Mouse (Mus musculus): ENCODE results near the gene Elf1. TPM values are rescaled to one million over a fixed set of nuclear protein-coding genes. Genes with fewer than 3 reads are reported as not detected.

The Elf1 gene
- polyA plus RNA-seq, 1 experiment: 22.5 TPM

DNA sequence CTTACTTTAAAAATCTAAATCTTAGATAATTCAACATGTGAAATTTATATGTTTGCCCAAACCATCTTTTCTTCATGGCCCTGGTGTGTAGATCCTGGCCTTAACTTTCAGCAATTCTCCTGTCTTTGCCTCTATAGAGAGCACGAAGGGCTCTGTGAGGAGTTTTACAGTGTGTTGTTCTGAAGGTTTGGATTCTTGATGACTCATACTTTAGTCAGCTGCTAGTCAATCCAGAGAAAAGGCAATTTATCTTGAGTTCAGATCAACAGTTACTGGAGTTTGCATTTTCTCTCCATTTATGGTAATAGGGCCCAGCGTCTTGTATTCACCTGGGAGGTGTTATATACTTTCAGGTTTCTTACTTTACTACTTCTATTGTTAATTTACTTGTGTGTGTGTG lies 70.9 kb downstream of the Elf1 start:
- TF ChIP-seq CTCF (IDR thresholded peaks at IDR 0.05; ENCODE audit: extremely low read depth, insufficient read depth, insufficient read length, insufficient replicate concordance) (no peak), POLR2A (IDR thresholded peaks at IDR 0.05; ENCODE audit: low read depth, low read length) (no peak)
- peaks cover 3% of the 10 kb centered on the region for H3K36me3 ChIP-seq (ENCODE audit: control insufficient read depth, insufficient read depth, low read length)
- peaks cover 12% of the 10 kb centered on the region for H3K4me1 ChIP-seq (ENCODE audit: control insufficient read depth, insufficient read depth, insufficient read length)

DNA sequence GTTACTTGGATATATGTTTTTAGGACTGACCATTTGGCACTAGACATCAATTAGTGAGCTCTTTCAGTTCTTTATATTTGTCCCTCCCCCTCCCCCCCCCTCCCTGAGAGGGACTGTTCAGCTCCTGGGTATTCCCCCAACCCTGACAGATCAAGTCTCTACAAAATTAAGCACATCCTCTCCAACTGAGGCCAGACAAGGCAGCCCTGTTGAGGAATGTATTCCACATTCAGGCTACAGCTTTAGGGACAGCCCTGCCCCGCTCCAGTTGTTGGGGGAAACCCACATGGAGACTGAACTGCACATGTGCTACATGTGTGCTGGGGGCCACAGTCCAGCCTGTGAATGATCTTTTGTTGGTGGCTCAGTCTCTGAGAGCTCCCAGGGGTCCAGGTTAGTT lies 71.9 kb downstream of the Elf1 start:
- no peak for DNase-seq (ENCODE audit: low read depth in 1 of 2, low spot score in 2 of 2)
- no peak for TF ChIP-seq POLR2A (IDR thresholded peaks at IDR 0.05; ENCODE audit: low read depth, low read length)
- no peak for TF ChIP-seq CTCF (IDR thresholded peaks at IDR 0.05; ENCODE audit: extremely low read depth, insufficient read depth, insufficient read length, insufficient replicate concordance)
- peaks cover 5% of the 10 kb centered on the region for H3K36me3 ChIP-seq (ENCODE audit: control insufficient read depth, insufficient read depth, low read length)
- H3K4me1 ChIP-seq (ENCODE audit: control insufficient read depth, insufficient read depth, insufficient read length): peaks cover 18% of the 10 kb centered on the region
- no peak overlapping the region for H3K4me3 ChIP-seq (ENCODE audit: extremely low read depth, insufficient read depth, insufficient read length)
- 89% methylated on average over 1 of the region's 1 CpGs for WGBS
- H3K27me3 ChIP-seq (ENCODE audit: control insufficient read depth, insufficient read depth, low read length): no peaks in the 10 kb centered on the region
- H3K27ac ChIP-seq (ENCODE audit: insufficient read depth, low read length): no peak overlapping the region

More for the DNA sequence above, 70.9 kb downstream of the Elf1 start:
- 63% methylated on average over 2 of the region's 2 CpGs for WGBS
- no peak overlapping the region for H3K4me3 ChIP-seq (ENCODE audit: extremely low read depth, insufficient read depth, insufficient read length)
- DNase-seq (ENCODE audit: low read depth in 1 of 2, low spot score in 2 of 2): no peak
- no peak overlapping the region for H3K27ac ChIP-seq (ENCODE audit: insufficient read depth, low read length)
- no peaks in the 10 kb centered on the region for H3K27me3 ChIP-seq (ENCODE audit: control insufficient read depth, insufficient read depth, low read length)

DNA sequence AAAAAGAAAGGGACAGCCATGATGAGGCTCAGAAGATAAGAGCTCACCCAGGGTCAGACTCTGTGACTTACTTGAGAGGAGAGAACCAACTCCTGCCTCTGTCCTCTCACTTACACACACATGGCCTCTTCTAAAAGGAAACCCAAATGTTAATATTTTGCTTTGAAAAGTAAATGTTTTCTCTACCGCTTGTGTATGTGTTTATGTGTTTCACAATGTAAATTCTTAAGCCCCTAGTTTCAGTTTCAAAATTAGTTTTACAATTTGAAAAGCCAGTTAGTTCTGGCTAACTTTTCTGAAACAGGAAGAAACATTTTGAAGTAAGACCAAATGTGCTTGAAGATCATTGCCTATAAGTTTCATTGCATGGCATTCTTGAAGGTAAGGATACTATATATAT lies 76.8 kb downstream of the Elf1 start:
- DNase-seq (ENCODE audit: low read depth in 1 of 2, low spot score in 2 of 2): no peak
- no peaks in the 10 kb centered on the region for H3K27me3 ChIP-seq (ENCODE audit: control insufficient read depth, insufficient read depth, low read length)
- no peak for TF ChIP-seq CTCF (IDR thresholded peaks at IDR 0.05; ENCODE audit: extremely low read depth, insufficient read depth, insufficient read length, insufficient replicate concordance)
- TF ChIP-seq POLR2A (IDR thresholded peaks at IDR 0.05; ENCODE audit: low read depth, low read length): no peak
- peak overlapping the region; percentile 75 for H3K27ac ChIP-seq (ENCODE audit: insufficient read depth, low read length)
- no peak overlapping the region for H3K4me3 ChIP-seq (ENCODE audit: extremely low read depth, insufficient read depth, insufficient read length)
- WGBS: 59% methylated on average over 1 of the region's 1 CpGs
- peaks cover 14% of the 10 kb centered on the region for H3K36me3 ChIP-seq (ENCODE audit: control insufficient read depth, insufficient read depth, low read length)
- H3K4me1 ChIP-seq (ENCODE audit: control insufficient read depth, insufficient read depth, insufficient read length): peaks cover 10% of the 10 kb centered on the region

DNA sequence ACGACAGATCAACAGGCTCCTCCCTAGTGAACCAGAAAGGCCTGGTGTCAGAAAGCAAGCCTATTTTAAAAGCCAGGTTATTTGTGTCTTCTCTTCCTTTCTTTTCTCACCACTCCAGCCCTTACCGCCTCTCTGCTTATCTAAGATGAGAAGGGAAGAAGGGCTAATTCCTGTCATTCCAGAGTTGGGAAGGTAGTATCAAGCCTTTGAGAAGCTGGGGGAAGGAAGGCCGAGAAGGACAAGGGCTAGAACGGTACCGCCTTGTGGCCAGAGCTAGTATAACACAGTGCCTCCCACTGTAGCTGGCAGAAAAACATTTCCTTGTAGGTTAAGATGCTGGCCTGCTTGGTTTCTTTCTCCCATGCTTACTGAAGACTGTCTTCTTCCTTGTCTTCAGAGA lies 81.8 kb downstream of the Elf1 start:
- TF ChIP-seq POLR2A (IDR thresholded peaks at IDR 0.05; ENCODE audit: low read depth, low read length): no peak
- TF ChIP-seq CTCF (IDR thresholded peaks at IDR 0.05; ENCODE audit: extremely low read depth, insufficient read depth, insufficient read length, insufficient replicate concordance): peak; percentile 38; the same call in 1 of the 2 replicates
- Histone ChIP-seq H3K4me1 (ENCODE audit: control insufficient read depth, insufficient read depth, insufficient read length) (peaks cover 1% of the 10 kb centered on the region; the same call in 1 of the 2 replicates), H3K36me3 (ENCODE audit: control insufficient read depth, insufficient read depth, low read length) (peaks cover 30% of the 10 kb centered on the region), H3K27ac (ENCODE audit: insufficient read depth, low read length) (no peak overlapping the region), H3K27me3 (ENCODE audit: control insufficient read depth, insufficient read depth, low read length) (no peaks in the 10 kb centered on the region), H3K4me3 (ENCODE audit: extremely low read depth, insufficient read depth, insufficient read length) (no peak overlapping the region)
- WGBS: 40% methylated on average over 5 of the region's 5 CpGs
- peak in 1 of 2 experiments; percentile 44 for DNase-seq (ENCODE audit: low read depth in 1 of 2, low spot score in 2 of 2)

DNA sequence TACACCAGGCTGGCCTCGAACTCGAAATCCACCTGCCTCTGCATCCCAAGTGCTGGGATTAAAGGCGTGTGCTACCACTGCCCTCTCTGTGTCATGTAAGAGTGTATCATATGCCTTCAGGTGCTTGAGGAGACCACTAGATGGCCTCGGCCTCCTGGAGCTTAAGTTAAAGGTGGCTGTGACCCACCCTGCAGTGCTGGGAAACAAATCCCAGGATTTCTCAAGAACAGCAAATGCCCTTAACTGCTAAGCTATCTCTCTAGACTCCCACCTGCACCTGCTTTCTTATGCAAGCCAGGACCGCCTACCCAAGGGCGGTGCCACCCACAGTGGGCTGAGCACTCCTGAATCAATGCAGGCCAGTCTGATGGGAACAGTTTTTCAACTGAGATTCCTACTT lies 83.8 kb downstream of the Elf1 start:
- no peak overlapping the region for H3K4me3 ChIP-seq (ENCODE audit: extremely low read depth, insufficient read depth, insufficient read length)
- TF ChIP-seq CTCF (IDR thresholded peaks at IDR 0.05; ENCODE audit: extremely low read depth, insufficient read depth, insufficient read length, insufficient replicate concordance): peak; percentile 6; the same call in 1 of the 2 replicates
- no peak for TF ChIP-seq POLR2A (IDR thresholded peaks at IDR 0.05; ENCODE audit: low read depth, low read length)
- no peak overlapping the region for H3K27ac ChIP-seq (ENCODE audit: insufficient read depth, low read length)
- no peaks in the 10 kb centered on the region for H3K4me1 ChIP-seq (ENCODE audit: control insufficient read depth, insufficient read depth, insufficient read length)
- H3K27me3 ChIP-seq (ENCODE audit: control insufficient read depth, insufficient read depth, low read length): no peaks in the 10 kb centered on the region
- WGBS: 92% methylated on average over 6 of the region's 6 CpGs
- DNase-seq (ENCODE audit: low read depth in 1 of 2, low spot score in 2 of 2): no peak
- peaks cover 45% of the 10 kb centered on the region for H3K36me3 ChIP-seq (ENCODE audit: control insufficient read depth, insufficient read depth, low read length)

DNA sequence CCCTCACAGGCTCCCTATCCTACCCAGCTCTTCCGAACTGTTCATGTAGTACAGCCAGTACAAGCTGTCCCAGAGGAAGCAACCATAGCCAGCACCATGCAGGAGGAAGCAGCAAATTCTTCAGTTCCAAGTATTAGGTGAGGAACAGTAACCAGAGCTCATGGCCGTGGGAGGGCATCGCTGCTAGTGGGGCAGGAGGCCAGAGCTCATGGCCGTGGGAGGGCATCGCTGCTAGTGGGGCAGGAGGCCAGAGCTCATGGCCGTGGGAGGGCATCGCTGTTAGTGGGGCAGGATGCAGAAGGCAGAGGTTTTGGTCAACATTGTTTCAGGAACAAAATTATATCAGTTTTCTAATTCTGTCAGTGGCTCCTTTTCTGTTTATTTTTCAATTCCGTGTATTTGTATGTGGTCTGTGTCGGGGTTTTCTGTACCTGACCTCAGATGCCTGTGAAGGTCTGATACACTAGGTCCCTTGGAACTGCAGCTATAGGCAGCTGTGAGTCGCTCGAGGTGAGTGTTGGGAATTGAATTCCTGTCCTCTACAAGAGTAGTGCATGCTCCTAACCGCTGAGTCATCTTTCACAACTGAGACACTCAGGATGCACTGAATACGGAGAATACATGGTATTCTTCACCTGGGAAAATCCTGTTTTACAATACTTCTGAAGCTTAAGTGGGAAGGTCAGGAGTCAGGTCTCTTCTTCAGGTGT lies 92.6 kb downstream of the Elf1 start:
- no peak overlapping the region for H3K27ac ChIP-seq (ENCODE audit: insufficient read depth, low read length)
- no peaks in the 10 kb centered on the region for H3K4me1 ChIP-seq (ENCODE audit: control insufficient read depth, insufficient read depth, insufficient read length)
- H3K36me3 ChIP-seq (ENCODE audit: control insufficient read depth, insufficient read depth, low read length): peaks cover 42% of the 10 kb centered on the region
- H3K27me3 ChIP-seq (ENCODE audit: control insufficient read depth, insufficient read depth, low read length): no peaks in the 10 kb centered on the region
- no peak overlapping the region for H3K4me3 ChIP-seq (ENCODE audit: extremely low read depth, insufficient read depth, insufficient read length)
- TF ChIP-seq POLR2A (IDR thresholded peaks at IDR 0.05; ENCODE audit: low read depth, low read length): no peak
- no peak for DNase-seq (ENCODE audit: low read depth in 1 of 2, low spot score in 2 of 2)
- 95% methylated on average over 13 of the region's 13 CpGs for WGBS

DNA sequence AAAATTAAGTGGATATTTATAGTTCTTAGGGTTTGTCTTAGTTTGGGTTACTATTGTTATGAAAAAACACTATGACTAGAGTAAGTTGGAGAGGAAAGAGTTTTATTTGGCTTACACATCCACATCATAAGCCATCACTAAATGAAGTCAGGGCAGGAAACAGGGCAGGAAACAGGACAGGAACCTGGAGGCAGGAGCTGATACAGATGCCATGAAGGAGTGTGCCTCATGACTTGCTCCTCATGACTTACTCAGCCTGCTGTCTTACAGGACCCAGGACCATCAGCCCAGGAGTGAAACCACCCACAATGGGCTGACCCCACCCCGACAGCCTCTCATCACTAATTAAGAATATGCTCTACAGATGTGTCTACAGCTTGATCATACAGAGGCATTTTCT lies 93.4 kb downstream of the Elf1 start:
- H3K27ac ChIP-seq (ENCODE audit: insufficient read depth, low read length): no peak overlapping the region
- no peak overlapping the region for H3K4me3 ChIP-seq (ENCODE audit: extremely low read depth, insufficient read depth, insufficient read length)
- H3K36me3 ChIP-seq (ENCODE audit: control insufficient read depth, insufficient read depth, low read length): peaks cover 38% of the 10 kb centered on the region
- no peak for DNase-seq (ENCODE audit: low read depth in 1 of 2, low spot score in 2 of 2)
- TF ChIP-seq CTCF (IDR thresholded peaks at IDR 0.05; ENCODE audit: extremely low read depth, insufficient read depth, insufficient read length, insufficient replicate concordance) (no peak), POLR2A (IDR thresholded peaks at IDR 0.05; ENCODE audit: low read depth, low read length) (no peak)
- H3K4me1 ChIP-seq (ENCODE audit: control insufficient read depth, insufficient read depth, insufficient read length): no peaks in the 10 kb centered on the region
- 90% methylated on average over 1 of the region's 1 CpGs for WGBS
- no peaks in the 10 kb centered on the region for H3K27me3 ChIP-seq (ENCODE audit: control insufficient read depth, insufficient read depth, low read length)
